Mouse (Mus musculus) bone marrow macrophage, adult 2 months (primary cell): Measurements from ENCODE around the gene E130114P18Rik.

Source experiments
- CTCF ChIP-seq: IDR thresholded peaks from 2 replicates; pipeline ENCODE4 v1.5.1; 2012; ENCODE audit warnings: low read depth, mild to moderate bottlenecking, low read length, moderate library complexity
- POLR2A ChIP-seq: IDR thresholded peaks from 2 replicates; pipeline ENCODE4 v1.6.1; 2012; ENCODE audit warnings: mild to moderate bottlenecking, low read depth, low read length, borderline replicate concordance

- TF ChIP-seq POLR2A (no peak), CTCF (no peak)
Measured at GRCm38 (mm10) chr4:97779003-97779930, 1.4 kb upstream of the E130114P18Rik start.
